Mouse (Mus musculus) E14TG2a.4 (cell line): ENCODE data around the gene 1700001C02Rik.

Experiments used
- H3K27me3 ChIP-seq: 2 replicates; pipeline ENCODE4 v1.6.1; 2014; ENCODE audit warnings: low read length, control low read depth; ENCODE audit not compliant: insufficient read depth
- H3K36me3 ChIP-seq: 2 replicates; pipeline ENCODE4 v1.6.1; 2014; ENCODE audit warnings: low read length, control low read depth; ENCODE audit not compliant: insufficient read depth
- H3K4me1 ChIP-seq: replicated peaks from 2 replicates; pipeline ENCODE4 v1.6.1; 2014; ENCODE audit warnings: low read depth, low read length, control low read depth
- H3K4me3 ChIP-seq: replicated peaks from 2 replicates; pipeline ENCODE4 v1.5.1; 2014; ENCODE audit warnings: mild to moderate bottlenecking, low read length
- H3K9me3 ChIP-seq: 2 replicates; pipeline ENCODE4 v1.6.1; 2014; ENCODE audit warnings: low read length, control low read depth
- CTCF ChIP-seq: conservative IDR thresholded peaks from 2 replicates; pipeline ENCODE4 v1.5.1; 2014; ENCODE audit warnings: low read length
- NANOG ChIP-seq: IDR thresholded peaks from 2 replicates; pipeline ENCODE4 v1.6.1; 2014; ENCODE audit warnings: borderline replicate concordance, low read length, mixed read lengths
- POU5F1 ChIP-seq: IDR thresholded peaks from 2 replicates; pipeline ENCODE4 v1.6.1; 2014; ENCODE audit warnings: low read length, borderline replicate concordance

The 1700001C02Rik gene

DNA sequence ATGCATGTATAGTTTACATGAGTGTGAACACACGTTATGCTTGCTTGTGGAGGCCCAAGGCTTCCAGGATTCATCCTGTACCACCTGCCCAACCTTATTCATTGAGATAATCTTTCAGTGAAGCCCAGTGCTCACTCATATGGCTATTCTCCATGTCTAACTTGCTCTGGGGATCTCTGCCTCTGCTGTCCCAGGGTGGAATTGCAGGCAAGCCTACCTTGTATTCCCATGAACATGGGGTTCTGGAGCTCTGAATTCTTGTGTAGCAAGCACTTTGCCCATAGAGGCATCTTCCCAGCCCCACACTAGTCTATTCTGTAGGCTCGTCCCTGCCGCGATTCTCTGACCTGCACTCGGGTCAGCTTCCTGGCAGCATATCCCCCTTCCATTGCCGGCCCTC lies 9.8 kb upstream of the 1700001C02Rik start:
- H3K4me3 ChIP-seq, result no peak overlapping the region
- no peaks in the 10 kb centered on the region for H3K9me3 ChIP-seq
- H3K27me3 ChIP-seq, result peaks cover 24% of the 10 kb centered on the region
- no peak for TF ChIP-seq CTCF
- TF ChIP-seq POU5F1, result no peak
- no peak for TF ChIP-seq NANOG
- H3K36me3 ChIP-seq, result no peaks in the 10 kb centered on the region
- peaks cover 12% of the 10 kb centered on the region; the same call in 1 of the 2 replicates for H3K4me1 ChIP-seq

DNA sequence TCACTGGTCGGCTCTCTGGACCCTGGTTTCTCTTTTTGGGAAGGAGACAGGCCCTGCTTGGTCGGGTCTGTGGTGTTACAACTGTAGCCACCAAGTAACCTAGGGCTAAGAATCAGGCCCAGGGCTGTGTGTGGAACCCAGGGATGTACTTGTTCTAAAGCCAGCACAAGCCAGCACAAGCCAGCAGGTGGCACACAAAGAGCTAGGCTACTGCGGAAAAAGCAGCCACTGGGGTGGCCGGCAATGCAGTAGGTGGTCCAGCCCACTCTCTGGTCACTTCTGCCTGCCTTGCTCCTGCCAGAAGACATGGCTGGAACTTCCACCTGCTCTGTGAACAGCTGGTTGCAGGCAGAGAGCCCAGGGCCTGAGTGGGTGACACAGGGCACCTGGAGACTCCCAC lies 5.7 kb upstream of the 1700001C02Rik start:
- Histone ChIP-seq H3K27me3 (peaks cover 46% of the 10 kb centered on the region), H3K36me3 (no peaks in the 10 kb centered on the region), H3K4me3 (peak overlapping the region; percentile 23; the same call in 1 of the 2 replicates), H3K4me1 (peaks cover 16% of the 10 kb centered on the region), H3K9me3 (no peaks in the 10 kb centered on the region)
- TF ChIP-seq NANOG (no peak), POU5F1 (no peak), CTCF (no peak)

DNA sequence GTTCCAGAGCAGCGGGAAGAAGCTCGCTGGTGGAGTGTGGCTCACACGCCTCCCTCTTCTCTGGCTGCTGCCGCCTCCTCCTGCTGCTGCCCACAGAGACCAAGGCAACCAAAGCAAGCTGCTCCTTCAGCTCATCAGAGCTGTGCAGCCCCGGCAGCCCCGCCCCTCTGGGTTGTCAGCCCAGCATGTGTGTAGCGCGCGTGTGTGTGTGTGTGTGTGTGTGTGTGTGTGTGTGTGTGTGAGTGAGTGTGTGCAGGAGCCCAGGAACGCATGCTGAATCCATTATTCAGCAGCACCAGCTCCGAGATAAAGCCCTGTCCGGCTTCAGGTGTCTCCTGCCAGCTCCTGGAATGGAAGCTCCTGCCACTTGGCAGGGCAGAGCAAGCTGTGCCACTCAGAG lies 4.0 kb upstream of the 1700001C02Rik start, which contains the start of gene Otof:
Otof (minus strand) TSS at position 112 of the 400 bp plus-strand sequence.
- peaks cover 57% of the 10 kb centered on the region for H3K27me3 ChIP-seq
- peaks cover 33% of the 10 kb centered on the region for H3K4me1 ChIP-seq
- TF ChIP-seq CTCF (no peak), NANOG (no peak), POU5F1 (no peak)
- no peak within 1 kb of the TSS for H3K4me3 ChIP-seq
- H3K36me3 ChIP-seq, result no peaks in the 10 kb centered on the region
- no peaks in the 10 kb centered on the region for H3K9me3 ChIP-seq

DNA sequence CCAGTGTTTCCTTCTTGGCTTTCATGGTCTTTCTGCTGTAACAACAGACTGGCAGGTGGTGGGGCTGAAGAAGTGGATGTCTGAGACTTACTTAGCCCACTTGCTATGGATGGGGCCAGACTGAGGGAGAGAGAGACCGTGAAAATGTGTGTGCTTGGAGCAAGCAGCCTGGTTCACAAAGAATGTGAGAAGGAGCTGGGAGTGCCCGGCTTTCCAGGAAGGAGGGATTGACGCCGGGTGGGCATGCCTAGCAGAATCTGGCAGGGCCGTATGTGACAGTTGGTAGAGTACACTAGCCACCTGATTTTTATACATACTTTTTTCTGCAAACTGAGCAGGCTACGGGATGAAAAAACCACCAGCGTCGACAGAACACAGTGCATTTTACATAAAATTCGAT lies 468 bp downstream of the 1700001C02Rik start:
- no peak for TF ChIP-seq POU5F1
- no peak for TF ChIP-seq NANOG
- no peak for TF ChIP-seq CTCF
- Histone ChIP-seq H3K4me1 (peaks cover 63% of the 10 kb centered on the region), H3K36me3 (no peaks in the 10 kb centered on the region), H3K4me3 (peak overlapping the region; percentile 57), H3K9me3 (no peaks in the 10 kb centered on the region), H3K27me3 (peaks cover 38% of the 10 kb centered on the region)

DNA sequence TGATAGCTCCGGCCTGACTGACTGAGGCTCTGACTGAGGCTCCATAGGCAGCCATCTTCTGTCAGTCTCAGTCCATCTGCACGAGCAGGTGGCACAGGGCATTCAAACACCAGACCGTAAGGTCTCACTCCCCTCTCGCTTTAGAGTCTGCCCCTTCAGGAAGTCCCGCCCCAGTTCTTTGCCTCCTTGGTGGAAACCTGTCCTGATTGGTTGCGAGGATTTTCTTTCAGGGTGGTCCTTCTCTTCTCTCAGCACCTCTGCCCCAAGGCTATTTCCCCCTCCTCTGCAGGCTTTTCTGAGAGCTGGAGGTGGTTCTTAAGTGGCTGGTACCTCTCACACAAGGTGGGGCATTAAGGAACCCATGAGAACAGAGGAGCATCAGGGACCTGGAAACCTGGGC lies 4.6 kb downstream of the 1700001C02Rik start:
- Histone ChIP-seq H3K4me3 (peak overlapping the region; percentile 61), H3K9me3 (no peaks in the 10 kb centered on the region), H3K27me3 (peaks cover 27% of the 10 kb centered on the region), H3K36me3 (no peaks in the 10 kb centered on the region), H3K4me1 (peaks cover 65% of the 10 kb centered on the region)
- TF ChIP-seq NANOG, result no peak
- no peak for TF ChIP-seq CTCF

DNA sequence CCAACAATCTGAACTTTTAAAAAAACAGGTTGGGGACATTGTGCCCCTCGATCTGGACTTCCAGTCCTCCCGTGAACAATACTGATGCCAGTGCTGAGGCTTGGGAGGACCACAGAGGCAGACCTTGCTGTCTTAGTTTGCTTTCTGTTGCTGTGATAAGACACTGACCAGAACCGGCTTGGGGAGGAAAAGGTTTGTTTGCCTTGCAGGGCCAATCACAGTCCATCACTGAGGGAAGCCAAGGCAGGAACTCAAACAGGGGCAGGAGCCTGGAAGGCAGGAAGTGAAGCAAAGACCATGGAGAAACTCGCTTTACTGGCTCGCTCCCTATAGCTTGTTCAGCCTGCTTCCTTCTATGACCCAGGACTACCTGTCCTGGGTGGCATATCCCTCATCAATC lies 6.3 kb downstream of the 1700001C02Rik start:
- Histone ChIP-seq H3K4me3 (no peak overlapping the region), H3K27me3 (peaks cover 17% of the 10 kb centered on the region), H3K4me1 (peaks cover 51% of the 10 kb centered on the region), H3K36me3 (no peaks in the 10 kb centered on the region), H3K9me3 (no peaks in the 10 kb centered on the region)
- TF ChIP-seq POU5F1 (no peak), CTCF (no peak), NANOG (no peak)

DNA sequence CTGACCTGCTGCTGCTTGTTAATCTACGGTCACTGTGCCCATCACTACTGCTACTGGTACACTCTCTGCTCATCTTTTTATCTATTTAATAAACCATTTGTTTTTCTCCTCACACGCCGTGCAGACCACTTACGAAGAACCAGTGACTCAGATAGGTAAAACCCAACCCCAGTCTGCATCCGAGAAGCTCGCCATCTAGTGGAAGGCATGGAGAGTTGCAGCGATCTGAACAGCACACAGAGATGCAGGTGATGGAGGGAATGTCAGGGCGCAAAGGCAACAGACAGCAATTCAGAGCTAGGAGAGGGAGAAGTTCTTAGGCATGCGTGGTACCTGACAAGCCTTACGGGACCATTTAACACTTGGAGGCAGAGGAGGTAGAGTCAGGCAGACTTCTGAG lies 10.7 kb downstream of the 1700001C02Rik start:
- Histone ChIP-seq H3K4me1 (peaks cover 11% of the 10 kb centered on the region), H3K9me3 (no peaks in the 10 kb centered on the region), H3K4me3 (no peak overlapping the region), H3K27me3 (peaks cover 23% of the 10 kb centered on the region), H3K36me3 (no peaks in the 10 kb centered on the region)
- TF ChIP-seq POU5F1 (no peak), CTCF (peak; percentile 84)

DNA sequence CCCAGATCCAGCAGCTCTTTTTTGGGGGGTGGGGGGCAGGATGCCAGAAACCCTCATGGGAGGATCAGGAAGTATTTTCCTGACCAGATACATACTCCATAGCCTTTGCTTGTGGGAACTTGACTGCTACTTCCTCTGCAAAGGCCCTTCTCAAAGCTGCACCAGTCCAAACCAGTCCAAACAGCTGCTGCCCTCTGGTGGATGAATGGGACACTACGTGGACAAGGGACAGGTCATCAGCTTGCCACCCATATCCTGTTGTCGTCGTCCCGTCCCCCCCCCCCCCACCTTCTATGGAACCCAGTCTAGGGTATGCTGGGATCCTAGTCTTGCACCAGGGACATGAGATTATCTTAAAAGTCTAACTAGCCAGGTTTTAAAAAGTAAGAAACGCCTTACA lies 16.5 kb downstream of the 1700001C02Rik start:
- Histone ChIP-seq H3K9me3 (0 out of 2 replicates have a peak, but pooled peaks cover 9% of the 10 kb centered on the region), H3K27me3 (peaks cover 5% of the 10 kb centered on the region), H3K4me1 (no peaks in the 10 kb centered on the region), H3K4me3 (no peak overlapping the region), H3K36me3 (no peaks in the 10 kb centered on the region)
- TF ChIP-seq POU5F1 (no peak), CTCF (peak; percentile 39; the same call in 1 of the 2 replicates), NANOG (no peak)

DNA sequence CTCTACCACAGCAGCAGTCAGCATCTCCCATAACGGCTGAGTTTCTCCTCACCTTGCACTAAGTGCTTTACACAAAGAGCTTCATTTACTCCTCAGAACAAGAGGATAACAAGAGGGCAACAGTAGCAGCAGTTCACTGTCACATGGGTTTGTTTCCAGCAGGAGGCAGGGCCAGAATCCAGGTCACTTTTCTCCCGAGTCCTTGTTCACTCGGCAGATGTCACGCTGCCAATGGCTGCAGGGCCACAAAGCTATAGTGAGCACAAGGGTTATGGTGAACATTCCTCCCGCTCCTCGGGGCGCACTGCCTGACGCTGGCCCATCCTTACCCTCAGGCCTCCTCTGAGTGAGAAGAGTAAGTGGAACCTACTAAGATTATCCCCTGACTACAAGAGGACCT lies 17.7 kb downstream of the 1700001C02Rik start:
- Histone ChIP-seq H3K27me3 (peaks cover 5% of the 10 kb centered on the region; the same call in 1 of the 2 replicates), H3K36me3 (no peaks in the 10 kb centered on the region), H3K4me3 (no peak overlapping the region), H3K9me3 (0 out of 2 replicates have a peak, but pooled peaks cover 9% of the 10 kb centered on the region), H3K4me1 (no peaks in the 10 kb centered on the region)
- TF ChIP-seq NANOG, result no peak
- no peak for TF ChIP-seq POU5F1
- no peak for TF ChIP-seq CTCF
